Mouse (Mus musculus): ENCODE measurements around the gene Tmf1. TPM values are rescaled to one million over a fixed set of nuclear protein-coding genes. Genes with fewer than 3 reads are reported as not detected.
A peak's percentile ranks its signal among the peaks of the same experiment; 100 is the strongest.

Gene Tmf1
- total and polyA plus RNA-seq, 3 experiments = 2.7 to 43.6 (median 35.7) TPM

DNA sequence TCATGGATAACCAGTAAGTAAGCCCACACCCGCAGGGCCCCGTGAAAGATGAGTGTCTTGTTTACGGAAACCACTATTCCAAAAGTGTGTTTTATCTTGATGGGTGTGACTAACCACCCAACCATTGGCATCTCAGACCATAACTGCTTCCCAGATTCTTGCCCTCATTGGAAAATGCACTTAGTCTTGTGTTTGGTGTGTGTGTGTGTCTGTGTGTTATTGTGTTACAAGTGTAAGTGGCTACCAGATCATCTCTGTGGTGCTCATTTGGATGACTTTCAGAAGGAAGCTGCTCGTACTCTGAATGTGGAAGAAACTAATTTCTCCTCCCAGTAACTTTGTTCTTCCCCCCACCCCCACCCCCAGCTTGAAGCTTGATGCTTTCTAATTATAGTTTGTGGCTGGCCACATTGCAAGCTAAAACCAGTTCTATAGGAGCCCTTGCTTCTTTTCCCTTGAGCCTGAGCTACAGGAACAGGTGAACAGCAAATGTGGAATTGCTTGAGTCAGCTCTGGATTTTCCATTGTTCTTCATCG lies 44.1 kb upstream of the Tmf1 start:
- TF ChIP-seq CTCF (IDR thresholded peaks at IDR 0.05) = no peak
- no peak for TF ChIP-seq EP300 (IDR thresholded peaks at IDR 0.05; ENCODE audit: insufficient read depth, low read depth, low read length)
- TF ChIP-seq POLR2A (IDR thresholded peaks at IDR 0.05; ENCODE audit: insufficient read depth, low read depth, low read length) = no peak
- no peaks in the 10 kb centered on the region for H3K27me3 ChIP-seq (ENCODE audit: control insufficient read depth, insufficient read depth, low read length)
- no peak for DNase-seq
- peak overlapping the region; percentile 64 for H3K27ac ChIP-seq
- intact Hi-C loops (cut with DNase I) = no loop called here
- no peak overlapping the region for H3K4me3 ChIP-seq
- no peak overlapping the region for H3K9ac ChIP-seq (ENCODE audit: low read depth, low read length)
- H3K36me3 ChIP-seq (ENCODE audit: control insufficient read depth, insufficient read depth, low read length) = peaks cover 16% of the 10 kb centered on the region
- H3K79me2 ChIP-seq (replicated peaks; ENCODE audit: control insufficient read depth, insufficient read depth, low read length) = peaks cover 2% of the 10 kb centered on the region
- WGBS = 13% methylated on average over 5 of the region's 5 CpGs
- H3K4me1 ChIP-seq (ENCODE audit: control insufficient read depth, insufficient read depth, low read length) = peaks cover 19% of the 10 kb centered on the region

DNA sequence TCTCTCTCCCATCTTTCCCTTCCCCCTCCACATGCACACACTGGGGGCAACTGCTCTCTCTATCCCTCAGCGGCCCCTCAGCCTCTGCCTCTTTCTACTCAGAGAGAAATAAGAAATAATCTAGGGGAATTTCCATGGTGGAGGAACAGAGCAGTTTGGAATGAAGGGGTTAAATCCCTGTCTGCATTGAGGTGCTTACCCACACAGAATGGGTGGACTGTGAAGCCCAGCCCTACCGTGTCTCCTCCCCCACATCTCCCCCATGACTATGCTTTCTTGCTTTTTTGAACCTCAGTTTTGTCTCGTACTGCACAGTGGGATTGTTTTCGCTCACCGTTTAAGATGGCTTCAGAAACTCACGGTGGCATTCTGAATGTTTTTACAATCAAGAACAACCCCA lies 43.4 kb upstream of the Tmf1 start:
- no peak overlapping the region for H3K9ac ChIP-seq (ENCODE audit: low read depth, low read length)

DNA sequence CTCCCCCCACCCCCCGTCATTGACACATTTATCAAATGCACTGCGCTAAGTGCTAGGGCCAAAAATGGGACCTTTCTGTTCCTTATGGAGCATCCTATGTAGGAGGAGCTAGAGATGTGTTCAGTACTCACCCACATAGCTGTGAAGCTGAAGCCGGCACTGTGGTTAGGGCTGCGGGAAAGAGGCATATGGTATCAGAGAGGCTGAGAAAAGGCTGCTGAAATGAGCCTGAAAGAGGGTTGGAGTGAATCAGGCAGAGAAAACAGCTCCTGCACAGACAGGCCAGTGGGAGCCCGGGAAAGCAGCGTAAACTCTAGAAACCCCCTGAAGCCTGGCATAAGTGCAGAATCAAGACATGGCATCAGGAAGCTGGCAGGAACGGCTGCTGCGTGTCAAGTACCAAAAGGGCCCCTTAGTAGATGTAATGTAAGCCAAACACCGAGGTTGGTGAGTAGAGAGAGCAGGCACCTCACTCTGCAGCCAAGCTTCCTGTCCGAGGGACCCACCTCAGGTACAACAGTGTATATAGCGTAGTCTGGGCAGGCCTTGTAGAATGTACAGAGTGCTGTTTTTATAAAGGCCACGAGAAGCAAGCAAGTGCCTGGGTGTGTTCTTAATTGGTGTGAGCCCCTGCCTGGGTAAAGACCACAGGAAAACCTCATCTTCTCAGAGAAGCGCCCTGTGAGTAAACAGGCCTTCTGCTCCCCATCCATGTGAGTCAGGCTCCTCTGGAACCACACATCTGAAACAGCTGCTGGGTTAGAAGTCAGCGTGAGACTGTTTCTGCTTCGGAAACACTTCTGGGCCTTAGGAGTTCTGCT lies 42.5 kb upstream of the Tmf1 start:
- H3K9ac ChIP-seq (ENCODE audit: low read depth, low read length) = no peak overlapping the region
- intact Hi-C loops (cut with DNase I) = no loop called here
- 63% methylated on average over 15 of the region's 15 CpGs for WGBS
- H3K27ac ChIP-seq = no peak overlapping the region; the same call in 1 of the 2 replicates
- no peak for DNase-seq
- H3K4me3 ChIP-seq = no peak overlapping the region
- H3K79me2 ChIP-seq (replicated peaks; ENCODE audit: control insufficient read depth, insufficient read depth, low read length) = peaks cover 2% of the 10 kb centered on the region
- H3K27me3 ChIP-seq (ENCODE audit: control insufficient read depth, insufficient read depth, low read length) = no peaks in the 10 kb centered on the region
- H3K4me1 ChIP-seq (ENCODE audit: control insufficient read depth, insufficient read depth, low read length) = peaks cover 21% of the 10 kb centered on the region
- TF ChIP-seq CTCF (IDR thresholded peaks at IDR 0.05) (no peak), POLR2A (IDR thresholded peaks at IDR 0.05; ENCODE audit: insufficient read depth, low read depth, low read length) (no peak), EP300 (IDR thresholded peaks at IDR 0.05; ENCODE audit: insufficient read depth, low read depth, low read length) (no peak)
- H3K36me3 ChIP-seq (ENCODE audit: control insufficient read depth, insufficient read depth, low read length) = peaks cover 22% of the 10 kb centered on the region

More for the DNA sequence above, 43.4 kb upstream of the Tmf1 start:
- H3K27ac ChIP-seq = peak overlapping the region; percentile 64
- peaks cover 20% of the 10 kb centered on the region for H3K4me1 ChIP-seq (ENCODE audit: control insufficient read depth, insufficient read depth, low read length)
- intact Hi-C loops (cut with DNase I) = no loop called here
- peaks cover 2% of the 10 kb centered on the region for H3K79me2 ChIP-seq (replicated peaks; ENCODE audit: control insufficient read depth, insufficient read depth, low read length)
- H3K36me3 ChIP-seq (ENCODE audit: control insufficient read depth, insufficient read depth, low read length) = peaks cover 17% of the 10 kb centered on the region
- H3K4me3 ChIP-seq = no peak overlapping the region
- no peaks in the 10 kb centered on the region for H3K27me3 ChIP-seq (ENCODE audit: control insufficient read depth, insufficient read depth, low read length)
- DNase-seq = no peak
- no peak for TF ChIP-seq POLR2A (IDR thresholded peaks at IDR 0.05; ENCODE audit: insufficient read depth, low read depth, low read length)
- TF ChIP-seq EP300 (IDR thresholded peaks at IDR 0.05; ENCODE audit: insufficient read depth, low read depth, low read length) = no peak
- TF ChIP-seq CTCF (IDR thresholded peaks at IDR 0.05) = no peak
- WGBS = 59% methylated on average over 6 of the region's 6 CpGs

- peaks cover 23% of the 10 kb centered on the region for H3K4me1 ChIP-seq (ENCODE audit: control insufficient read depth, insufficient read depth, low read length)
- no peak for DNase-seq
- WGBS = 66% methylated on average over 3 of the region's 5 CpGs
- no peaks in the 10 kb centered on the region for H3K27me3 ChIP-seq (ENCODE audit: control insufficient read depth, insufficient read depth, low read length)
- peaks cover 2% of the 10 kb centered on the region for H3K79me2 ChIP-seq (replicated peaks; ENCODE audit: control insufficient read depth, insufficient read depth, low read length)
- H3K9ac ChIP-seq (ENCODE audit: low read depth, low read length) = no peak overlapping the region
- TF ChIP-seq EP300 (IDR thresholded peaks at IDR 0.05; ENCODE audit: insufficient read depth, low read depth, low read length) (no peak), POLR2A (IDR thresholded peaks at IDR 0.05; ENCODE audit: insufficient read depth, low read depth, low read length) (no peak), CTCF (IDR thresholded peaks at IDR 0.05) (no peak)
- peaks cover 30% of the 10 kb centered on the region for H3K36me3 ChIP-seq (ENCODE audit: control insufficient read depth, insufficient read depth, low read length)
- no peak overlapping the region for H3K4me3 ChIP-seq
- intact Hi-C loops (cut with DNase I) = no loop called here
- H3K27ac ChIP-seq = no peak overlapping the region
Observed at GRCm38 (mm10) chr6:97220672-97221071, 41.8 kb upstream of the Tmf1 start.

DNA sequence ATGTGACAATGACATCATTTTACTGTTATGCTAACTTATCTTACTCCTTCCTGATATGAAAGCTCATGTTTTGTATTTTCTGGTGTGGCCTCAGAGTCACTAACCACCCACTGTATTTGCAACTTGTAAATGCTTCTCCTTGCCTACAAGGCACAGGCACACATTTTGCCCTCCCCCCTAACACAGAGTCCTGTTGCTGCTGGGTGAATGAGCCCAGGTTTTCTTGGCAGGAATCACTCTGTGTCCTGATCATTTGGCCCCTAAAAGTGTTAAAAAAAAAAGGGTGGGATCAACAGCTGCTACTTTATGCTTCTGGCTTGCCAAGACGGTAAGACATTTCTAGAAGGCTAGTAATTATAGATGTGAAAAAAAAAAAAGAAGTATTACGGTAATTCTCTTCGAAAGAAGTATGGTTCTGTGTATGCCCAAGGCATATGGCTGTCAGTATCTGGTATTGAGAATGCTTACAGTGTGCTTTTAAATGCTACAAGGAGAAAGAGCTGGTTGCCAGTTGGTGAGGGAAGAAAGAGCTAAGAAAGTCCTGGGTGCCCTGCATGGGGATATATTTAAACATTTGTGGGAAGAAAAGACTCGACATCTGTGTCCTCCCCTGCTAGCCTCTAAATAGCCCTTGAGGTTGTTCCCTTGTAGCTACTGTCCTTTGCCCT lies 37.4 kb upstream of the Tmf1 start:
- Histone ChIP-seq H3K36me3 (ENCODE audit: control insufficient read depth, insufficient read depth, low read length) (peaks cover 33% of the 10 kb centered on the region), H3K9ac (ENCODE audit: low read depth, low read length) (no peak overlapping the region), H3K4me1 (ENCODE audit: control insufficient read depth, insufficient read depth, low read length) (peaks cover 11% of the 10 kb centered on the region), H3K4me3 (no peak overlapping the region), H3K27me3 (ENCODE audit: control insufficient read depth, insufficient read depth, low read length) (no peaks in the 10 kb centered on the region), H3K27ac (no peak overlapping the region; the same call in 1 of the 2 replicates), H3K79me2 (replicated peaks; ENCODE audit: control insufficient read depth, insufficient read depth, low read length) (peaks cover 4% of the 10 kb centered on the region)
- intact Hi-C loops (cut with DNase I) = no loop called here
- 44% methylated on average over 4 of the region's 4 CpGs for WGBS
- DNase-seq = no peak
- TF ChIP-seq CTCF (IDR thresholded peaks at IDR 0.05) (no peak), EP300 (IDR thresholded peaks at IDR 0.05; ENCODE audit: insufficient read depth, low read depth, low read length) (no peak), POLR2A (IDR thresholded peaks at IDR 0.05; ENCODE audit: insufficient read depth, low read depth, low read length) (no peak)
